Mouse (Mus musculus): ENCODE measurements around the gene Tbc1d4.

Tbc1d4 gene

GRCm38 (mm10) chr14:101608519-101609368, at the start of gene Tbc1d4:
Tbc1d4 (minus strand) TSS chr14:101609191.
- DNase-seq (ENCODE audit: low spot score), result peak; percentile 92

GRCm38 (mm10) chr14:101656307-101656706, 47.3 kb upstream of the Tbc1d4 start:
- no peak for DNase-seq (ENCODE audit: low spot score)

GRCm38 (mm10) chr14:101654526-101654909, 45.5 kb upstream of the Tbc1d4 start:
- DNase-seq (ENCODE audit: low spot score), result peak; percentile 31

- peak; percentile 95 for DNase-seq (ENCODE audit: low spot score)
These were observed 44.9 kb upstream of the Tbc1d4 start, which contains the start of gene Uchl3 for GRCm38 (mm10) chr14:101653581-101654525. Uchl3 (plus strand) TSS chr14:101653967.

- no peak for DNase-seq (ENCODE audit: low spot score)
These were observed 43.6 kb upstream of the Tbc1d4 start for GRCm38 (mm10) chr14:101652571-101652970.

- DNase-seq (ENCODE audit: low spot score), result no peak
These were observed 41.6 kb upstream of the Tbc1d4 start for GRCm38 (mm10) chr14:101650551-101650950.

- DNase-seq (ENCODE audit: low spot score), result no peak
These were observed 36.0 kb upstream of the Tbc1d4 start for GRCm38 (mm10) chr14:101644948-101645347.

- peak; percentile 94 for DNase-seq (ENCODE audit: low spot score)
These were observed 31.3 kb upstream of the Tbc1d4 start, which contains the start of gene Commd6 for GRCm38 (mm10) chr14:101640153-101640843. Commd6 (minus strand) TSS chr14:101640686.

GRCm38 (mm10) chr14:101637381-101637780, 28.4 kb upstream of the Tbc1d4 start:
- no peak for DNase-seq (ENCODE audit: low spot score)

GRCm38 (mm10) chr14:101635765-101636164, 26.8 kb upstream of the Tbc1d4 start:
- no peak for DNase-seq (ENCODE audit: low spot score)

GRCm38 (mm10) chr14:101630548-101630947, 21.6 kb upstream of the Tbc1d4 start:
- no peak for DNase-seq (ENCODE audit: low spot score)

GRCm38 (mm10) chr14:101617680-101618079, 8.7 kb upstream of the Tbc1d4 start:
- DNase-seq (ENCODE audit: low spot score), result no peak

- no peak for DNase-seq (ENCODE audit: low spot score)
These were observed 7.2 kb upstream of the Tbc1d4 start for GRCm38 (mm10) chr14:101616178-101616577.

- no peak for DNase-seq (ENCODE audit: low spot score)
These were observed 4.2 kb upstream of the Tbc1d4 start for GRCm38 (mm10) chr14:101613206-101613605.

- no peak for DNase-seq (ENCODE audit: low spot score)
These were observed 1.7 kb upstream of the Tbc1d4 start for GRCm38 (mm10) chr14:101610701-101611100.

GRCm38 (mm10) chr14:101607631-101608518, 1.1 kb downstream of the Tbc1d4 start:
- peak; percentile 52 for DNase-seq (ENCODE audit: low spot score)

- peak; percentile 34 for DNase-seq (ENCODE audit: low spot score)
These were observed 3.1 kb downstream of the Tbc1d4 start for GRCm38 (mm10) chr14:101605843-101606242.

- no peak for DNase-seq (ENCODE audit: low spot score)
These were observed 6.1 kb downstream of the Tbc1d4 start for GRCm38 (mm10) chr14:101602851-101603250.

- no peak for DNase-seq (ENCODE audit: low spot score)
These were observed 11.8 kb downstream of the Tbc1d4 start for GRCm38 (mm10) chr14:101597096-101597715.

GRCm38 (mm10) chr14:101596691-101597090, 12.3 kb downstream of the Tbc1d4 start:
- DNase-seq (ENCODE audit: low spot score), result no peak
